8 mouse cellular contexts compared by ENCODE assay signal in genomic region chr6:137723898-137724297, GRCm38 (mm10). TPM values are rescaled to one million over a fixed set of nuclear protein-coding genes. Genes with fewer than 3 reads are reported as not detected.
DNase-seq lines count a peak whose midpoint lies in the region; ATAC-seq and TF ChIP-seq lines count a peak whose summit lies in the region.
"Had no signal": no experiment of that assay in that cellular context is flagged by ENCODE, and none has a peak within 500 bp of the region (broad histone marks: within the 10 kb centered on the region; RNA-seq: fewer than 3 reads in every experiment).

No protein-coding gene starts in this region.

- H3K9me3 ChIP-seq in CH12.LX (replicated peaks; ENCODE audit: low read length) = no peaks in the 10 kb centered on the region
- no peaks in the 10 kb centered on the region for H3K9me3 ChIP-seq in forebrain, embryonic 14.5 days (replicated peaks; ENCODE audit: control insufficient read depth, low read length)
- H3K9me3 ChIP-seq: midbrain, embryonic 12.5 days had no signal

- no peak for TF ChIP-seq EP300 in CH12.LX (IDR thresholded peaks at IDR 0.05; ENCODE audit: low read length)

- H3K4me3 ChIP-seq in CH12.LX (replicated peaks in 1 of 3; ENCODE audit: low read depth in 2 of 3, low read length in 2 of 3, poor library complexity in 1 of 3) = no peak overlapping the region
- H3K4me3 ChIP-seq in forebrain, embryonic 14.5 days (ENCODE audit: low read depth, low read length) = no peak overlapping the region
- H3K4me3 ChIP-seq in lung, adult 2 months (replicated peaks; ENCODE audit: extremely low read depth, low read depth, low read length) = no peak overlapping the region
- H3K4me3 ChIP-seq: midbrain, embryonic 12.5 days had no signal

- no peaks in the 10 kb centered on the region for H3K79me2 ChIP-seq in CH12.LX (replicated peaks; ENCODE audit: control insufficient read depth, extremely low read depth, insufficient read depth, poor library complexity, severe bottlenecking)

- no peaks in the 10 kb centered on the region for H3K27me3 ChIP-seq in CH12.LX (replicated peaks)
- no peaks in the 10 kb centered on the region for H3K27me3 ChIP-seq in forebrain, embryonic 14.5 days (replicated peaks; ENCODE audit: control insufficient read depth, insufficient read depth, low read length)

- peak; percentile 46 for DNase-seq in left cerebral cortex, adult 11 months (ENCODE audit: low spot score)
- DNase-seq in left cerebral cortex, adult 8-10 months (ENCODE audit: low spot score in 2 of 2) = no peak
- DNase-seq in CH12.LX (ENCODE audit: extremely low read depth) = peak; percentile 60
- peak; percentile 25 for DNase-seq in T-cell, adult 2 months (ENCODE audit: low spot score)
- DNase-seq in forebrain, embryonic 14.5 days (ENCODE audit: low spot score) = peak; percentile 90
- no peak for DNase-seq in lung, adult 2 months

- no peaks in the 10 kb centered on the region for H3K36me3 ChIP-seq in CH12.LX (replicated peaks in 1 of 2; ENCODE audit: control insufficient read depth in 1 of 2, insufficient read depth in 1 of 2, low read length in 1 of 2)
- H3K36me3 ChIP-seq in forebrain, embryonic 14.5 days (ENCODE audit: control insufficient read depth, insufficient read depth, low read length) = no peaks in the 10 kb centered on the region
- H3K36me3 ChIP-seq: midbrain, embryonic 12.5 days had no signal

- H3K4me1 ChIP-seq in CH12.LX (ENCODE audit: control insufficient read depth in 1 of 2, insufficient read depth in 2 of 2) = no peaks in the 10 kb centered on the region
- no peaks in the 10 kb centered on the region for H3K4me1 ChIP-seq in forebrain, embryonic 14.5 days (ENCODE audit: control insufficient read depth, insufficient read depth, low read length)
- no peaks in the 10 kb centered on the region for H3K4me1 ChIP-seq in lung, adult 2 months (ENCODE audit: control insufficient read depth, insufficient read depth, low read length)
- H3K4me1 ChIP-seq: midbrain, embryonic 12.5 days had no signal

- peak; percentile 70 for ATAC-seq in forebrain, embryonic 14.5 days
- ATAC-seq in erythroid progenitor cell, adult 5-6 weeks (replicated peaks; ENCODE audit: low FRiP score, poor library complexity, severe bottlenecking) = no peak

- H3K4me2 ChIP-seq in CH12.LX (ENCODE audit: insufficient read depth, low read depth, poor library complexity, severe bottlenecking) = no peak overlapping the region
- H3K4me2 ChIP-seq in forebrain, embryonic 14.5 days (ENCODE audit: low read length) = no peak overlapping the region
- H3K4me2 ChIP-seq: midbrain, embryonic 12.5 days had no signal

- in situ Hi-C loops in CH12.LX (cut with MboI; ENCODE audit: low pct_ligation_motif_present, low pct_unique_long_range_greater_than_20kb, low sequenced_read_pairs) = loop anchor here (10.0 kb wide), 1 partner anchor 279 kb away; no protein-coding TSS in a partner anchor

- no peak overlapping the region for H3K27ac ChIP-seq in CH12.LX (ENCODE audit: insufficient read depth, low read depth)
- no peak overlapping the region for H3K27ac ChIP-seq in forebrain, embryonic 14.5 days (ENCODE audit: low read depth, low read length)
- H3K27ac ChIP-seq: midbrain, embryonic 12.5 days had no signal

- H3K9ac ChIP-seq in CH12.LX (ENCODE audit: insufficient read depth, low read depth) = no peak overlapping the region
- no peak overlapping the region for H3K9ac ChIP-seq in forebrain, embryonic 14.5 days (ENCODE audit: low read length)
- H3K9ac ChIP-seq: midbrain, embryonic 12.5 days had no signal

- no peak for TF ChIP-seq POLR2A in CH12.LX (IDR thresholded peaks at IDR 0.05; ENCODE audit: low read depth, low read length)
- no peak for TF ChIP-seq POLR2A in lung, adult 2 months (IDR thresholded peaks at IDR 0.05; ENCODE audit: borderline replicate concordance, extremely low read depth, low read depth, low read length)

- TF ChIP-seq CTCF in CH12.LX (conservative IDR thresholded peaks at IDR 0.05 in 1 of 2, IDR thresholded peaks at IDR 0.05 in 1 of 2; ENCODE audit: low read depth in 2 of 2, low read length in 2 of 2) = peak; percentile 27 to 90; a peak in 2 of 4 replicates
- peak; percentile 45; the same call in 1 of the 2 replicates for TF ChIP-seq CTCF in lung, adult 2 months (IDR thresholded peaks at IDR 0.05; ENCODE audit: insufficient read depth, low read length)

- WGBS in forebrain, embryonic 14.5 days = 3% methylated on average over 4 of the region's 4 CpGs
- WGBS in lung, adult 2 months = 3% methylated on average over 4 of the region's 4 CpGs

- no peak; the same call in none of the 2 replicates for TF ChIP-seq RAD21 in CH12.LX (IDR thresholded peaks at IDR 0.05; ENCODE audit: low read depth, low read length)

- dilution Hi-C loops in CH12.LX (cut with MboI; ENCODE audit: extremely low pct_ligation_motif_present, extremely low pct_unique_long_range_greater_than_20kb, low sequenced_read_pairs) = no loop called here

TF ChIP-seq in CH12.LX, 34 proteins besides CTCF, POLR2A, EP300 and RAD21:
- peak; percentile 82 for TF ChIP-seq SMC3 (IDR thresholded peaks at IDR 0.05; ENCODE audit: low read depth, low read length)
- no peak for TF ChIP-seq USF2 (conservative IDR thresholded peaks at IDR 0.05; ENCODE audit: low read depth, low read length)
- no peak for TF ChIP-seq SIN3A (IDR thresholded peaks at IDR 0.05; ENCODE audit: low read length)
- TF ChIP-seq CHD2 (IDR thresholded peaks at IDR 0.05; ENCODE audit: low read length) = no peak
- no peak for TF ChIP-seq JUN (IDR thresholded peaks at IDR 0.05; ENCODE audit: insufficient read depth, low read depth, low read length)
- no peak for TF ChIP-seq ZMIZ1 (IDR thresholded peaks at IDR 0.05; ENCODE audit: low read depth, low read length)
- no peak for TF ChIP-seq PAX5 (IDR thresholded peaks at IDR 0.05; ENCODE audit: low read length)
- no peak for TF ChIP-seq MEF2A (IDR thresholded peaks at IDR 0.05; ENCODE audit: borderline replicate concordance, low read depth, low read length)
- no peak for TF ChIP-seq MXI1 (IDR thresholded peaks at IDR 0.05; ENCODE audit: low read depth, low read length)
- TF ChIP-seq NRF1 (IDR thresholded peaks at IDR 0.05; ENCODE audit: low read depth, low read length) = no peak
- peak; percentile 65 for TF ChIP-seq ZC3H11A (IDR thresholded peaks at IDR 0.05; ENCODE audit: low read depth, low read length)
- TF ChIP-seq IRF4 (IDR thresholded peaks at IDR 0.05; ENCODE audit: low read depth, low read length) = no peak
- no peak for TF ChIP-seq MAZ (IDR thresholded peaks at IDR 0.05; ENCODE audit: low read depth, low read length)
- no peak for TF ChIP-seq RCOR1 (conservative IDR thresholded peaks at IDR 0.05; ENCODE audit: low read depth, low read length)

RNA-seq across cellular contexts. Expression of gene Strap, which starts 11.0 kb away (rescaled TPM):
- total RNA-seq in left cerebral cortex, adult 8-10 months (2022) = 100 to 1,000 TPM; 108 to 111 (median 109) TPM
- total RNA-seq in CH12.LX (2012; rRNA removed) = 109 and 129 TPM in 2 replicates
- total RNA-seq in CH12.LX (2014; rRNA removed) = 291 and 318 TPM in 2 replicates
- 233 and 245 TPM in 2 replicates for polyA plus RNA-seq in CH12.LX (2012; ENCODE audit: insufficient read length, low read depth)
- 209 and 220 TPM in 2 replicates for polyA plus RNA-seq in forebrain, embryonic 14.5 days (2014; fragmentation: Nextera tagmentation; extraction: Ambion mirVana)
- 28.3 and 33.2 TPM in 2 replicates for polyA plus RNA-seq in lung, adult 2 months (2012; rRNA removed)
- total RNA-seq in erythroid progenitor cell, adult 5-6 weeks (2015; ENCODE audit: low replicate concordance) = 59.1 and 90.1 TPM in 2 replicates
- total RNA-seq in erythroid progenitor cell, adult 5-6 weeks (2017; ENCODE audit: low replicate concordance) = 139 and 149 TPM in 2 replicates

RNA-seq across cellular contexts. Expression of gene Dera, which starts 30.4 kb away (rescaled TPM):
- 1 to 10 TPM; 3.1 to 6.4 (median 3.3) TPM for total RNA-seq in left cerebral cortex, adult 8-10 months (2022)
- total RNA-seq in CH12.LX (2012; rRNA removed) (59.5 and 60.1 TPM in 2 replicates), CH12.LX (2014; rRNA removed) (73.4 and 78.0 TPM in 2 replicates)
- polyA plus RNA-seq in CH12.LX (2012; ENCODE audit: insufficient read length, low read depth) = 56.5 and 80.6 TPM in 2 replicates
- 12.8 and 17.8 TPM in 2 replicates for polyA plus RNA-seq in forebrain, embryonic 14.5 days (2014; fragmentation: Nextera tagmentation; extraction: Ambion mirVana)
- 5.2 and 6.9 TPM in 2 replicates for polyA plus RNA-seq in lung, adult 2 months (2012; rRNA removed)
- total RNA-seq in erythroid progenitor cell, adult 5-6 weeks (2015; ENCODE audit: low replicate concordance) = 6.1 and 16.3 TPM in 2 replicates
- total RNA-seq in erythroid progenitor cell, adult 5-6 weeks (2017; ENCODE audit: low replicate concordance) = 14.5 and 16.9 TPM in 2 replicates

Comparison
In these comparisons a context has a peak if more than half of its experiments do, and no peak if none do; other contexts are left out.
1. DNase-seq: peak in left cerebral cortex, adult 11 months (single experiment), CH12.LX (single experiment), T-cell, adult 2 months (single experiment) and forebrain, embryonic 14.5 days (single experiment); none in left cerebral cortex, adult 8-10 months (0 of 2) and lung, adult 2 months (single experiment).